Mouse (Mus musculus) adrenal gland, postnatal 14 days (tissue): Measurements from ENCODE around the gene Lrrc51. TPM values are rescaled to one million over a fixed set of nuclear protein-coding genes. Genes with fewer than 3 reads are reported as not detected.

Experiments
- DNase-seq: peaks from one replicate; pipeline ENCODE4 v3.0.0; 2021; ENCODE audit warnings: mixed read lengths
- microRNA-seq, 2 experiments: library from miRNA; unstranded; fragments of <30 nt; microRNA quantifications; one replicate each; pipeline ENCODE4 v1.2.0; 2021
- total RNA-seq: library from RNA; stranded (reverse); gene quantifications from 2 replicates; pipeline ENCODE4 v1.2.3, GENCODE M21; 2021

Lrrc51 gene
- total RNA-seq, 1 experiment from 2014 or later = 7.3 TPM

GRCm38 (mm10) chr7:101882413-101883154, 51.1 kb downstream of the Lrrc51 start:
- DNase-seq = peak; percentile 48

GRCm38 (mm10) chr7:101880855-101881254, 52.8 kb downstream of the Lrrc51 start:
- no peak for DNase-seq

- peak; percentile 58 for DNase-seq
Observed at GRCm38 (mm10) chr7:101875978-101876377, 57.7 kb downstream of the Lrrc51 start.

GRCm38 (mm10) chr7:101871296-101871695, 62.4 kb downstream of the Lrrc51 start:
- DNase-seq = peak; percentile 36

- DNase-seq = no peak
Observed at GRCm38 (mm10) chr7:101870629-101871028, 63.1 kb downstream of the Lrrc51 start, which contains the start of gene Folr1. TSS of gene Folr1 (minus strand) at chr7:101870788.

- DNase-seq = no peak
Observed at GRCm38 (mm10) chr7:101869163-101869500, 64.6 kb downstream of the Lrrc51 start.

GRCm38 (mm10) chr7:101868241-101869162, 65.2 kb downstream of the Lrrc51 start:
- DNase-seq = no peak

- no peak for DNase-seq
Observed at GRCm38 (mm10) chr7:101867482-101867881, 66.2 kb downstream of the Lrrc51 start.

- no peak for DNase-seq
Observed at GRCm38 (mm10) chr7:101866491-101867265, 67.0 kb downstream of the Lrrc51 start.

GRCm38 (mm10) chr7:101863415-101863814, 70.3 kb downstream of the Lrrc51 start, which contains the start of gene Anapc15:
TSS of gene Anapc15 (plus strand) at chr7:101863715.
- no peak for DNase-seq

Small RNAs within 50 kb of the gene (microRNA-seq; reads per million reads assigned to microRNA genes)
- 0 reads per million in 2 experiments for gene Gm22655

Other genes starting within 250 kb of the Lrrc51 start
- 25.7 and 30.6 TPM in 2 replicates for gene Phox2a, start 115.6 kb downstream of the Lrrc51 start, total RNA-seq
- 87.3 and 87.4 TPM in 2 replicates for gene Inppl1, start 95.7 kb downstream of the Lrrc51 start, total RNA-seq
- 2.9 and 3.9 TPM in 2 replicates for gene Folr2, start 76.7 kb downstream of the Lrrc51 start, total RNA-seq
- 24.0 and 27.0 TPM in 2 replicates for gene Anapc15, start 70.2 kb downstream of the Lrrc51 start, total RNA-seq
- gene Folr1, start 63.1 kb downstream of the Lrrc51 start, total RNA-seq = 2.6 and 3.0 TPM in 2 replicates
- gene Lamtor1, start 28.0 kb downstream of the Lrrc51 start, total RNA-seq = 116 and 118 TPM in 2 replicates
- not detected in 2 replicates for gene Tomt, start 27.5 kb downstream of the Lrrc51 start, total RNA-seq
- gene Numa1, start 216 bp upstream of the Lrrc51 start, total RNA-seq = 154 and 164 TPM in 2 replicates
- 5.6 and 5.8 TPM in 2 replicates for gene Il18bp, start 84.8 kb upstream of the Lrrc51 start, total RNA-seq
- gene Rnf121, start 131.6 kb upstream of the Lrrc51 start, total RNA-seq = 30.4 and 32.0 TPM in 2 replicates
- 12.1 and 17.2 TPM in 2 replicates for gene Xndc1, start 131.6 kb upstream of the Lrrc51 start, total RNA-seq
- 1.2 and 1.5 TPM in 2 replicates for gene Xntrpc, start 131.8 kb upstream of the Lrrc51 start, total RNA-seq
- not detected in 2 replicates for gene Trpc2, start 149.2 kb upstream of the Lrrc51 start, total RNA-seq
- gene Art1, start 167.8 kb upstream of the Lrrc51 start, total RNA-seq = not detected in 2 replicates
- 0.44 TPM in 1 of 2 replicates, not detected in the other for gene Art5, start 175.6 kb upstream of the Lrrc51 start, total RNA-seq
- gene Chrna10, start 182.9 kb upstream of the Lrrc51 start, total RNA-seq = not detected in 2 replicates